Mouse (Mus musculus) neural tube, embryonic 14.5 days (tissue): ENCODE measurements around the gene Ptprn. TPM values are rescaled to one million over a fixed set of nuclear protein-coding genes. Genes with fewer than 3 reads are reported as not detected.
A peak's percentile ranks its signal among the peaks of the same experiment; 100 is the strongest.

Experiments
- ATAC-seq: fragments of 200-750 bp; cut with Nextera tagmentation; 2 replicates; pipeline ENCODE4 v1.8.0; 2017; ENCODE audit warnings: low read depth, mild to moderate bottlenecking, moderate TSS enrichment, moderate library complexity
- H3K27ac ChIP-seq: fragments of 300-500 bp; sonication (generic); 2 replicates; pipeline ENCODE4 v1.5.1; 2014; ENCODE audit warnings: low read depth, mild to moderate bottlenecking, control low read depth, low read length, moderate library complexity, mixed read lengths
- H3K27me3 ChIP-seq: fragments of 300-500 bp; sonication (generic); 2 replicates; pipeline ENCODE4 v1.6.1; 2014; ENCODE audit warnings: low read length; ENCODE audit not compliant: control insufficient read depth, insufficient read depth
- H3K36me3 ChIP-seq: fragments of 300-500 bp; sonication (generic); 2 replicates; pipeline ENCODE4 v1.6.1; 2014; ENCODE audit warnings: low read length, mixed read lengths; ENCODE audit not compliant: control insufficient read depth, insufficient read depth
- H3K4me1 ChIP-seq: fragments of 300-500 bp; sonication (generic); 2 replicates; pipeline ENCODE4 v1.6.1; 2014; ENCODE audit warnings: low read length; ENCODE audit not compliant: control insufficient read depth, insufficient read depth
- H3K4me2 ChIP-seq: fragments of 300-500 bp; sonication (generic); 2 replicates; pipeline ENCODE4 v1.6.1; 2014; ENCODE audit warnings: mild to moderate bottlenecking, low read depth, low read length, control low read depth
- H3K4me3 ChIP-seq: fragments of 300-500 bp; sonication (generic); 2 replicates; pipeline ENCODE4 v1.5.1; 2014; ENCODE audit warnings: low read depth, low read length, control low read depth, mixed read lengths
- H3K9ac ChIP-seq: fragments of 300-500 bp; sonication (generic); replicated peaks from 2 replicates; pipeline ENCODE4 v1.6.1; 2014; ENCODE audit warnings: low read depth, mild to moderate bottlenecking, control low read depth, low read length, mixed read lengths
- H3K9me3 ChIP-seq: fragments of 300-500 bp; sonication (generic); 2 replicates; pipeline ENCODE4 v1.6.1; 2016; ENCODE audit warnings: low read length; ENCODE audit not compliant: control insufficient read depth
- WGBS: fragments of 180-500 bp; shearing (Covaris S2); extraction: QIAGEN DNeasy Blood & Tissue Kit; methylation state at CpG from one replicate; pipeline ENCODE4 v1.1.7; 2014; 5-methylcytosine and 5-hydroxymethylcytosine counted together
- polyA plus RNA-seq: library from polyadenylated mRNA; unstranded; fragments of >200 nt; fragmentation: Nextera tagmentation; extraction: Ambion mirVana; gene quantifications from 2 replicates; pipeline ENCODE4 v1.2.1, GENCODE M21; 2014

Gene Ptprn
- polyA plus RNA-seq, 1 experiment from 2014 or later = 25.4 TPM

- Histone ChIP-seq H3K4me1 (no peaks in the 10 kb centered on the region; the same call in 1 of the 2 replicates), H3K4me3 (no peak overlapping the region), H3K36me3 (no peaks in the 10 kb centered on the region), H3K27ac (no peak overlapping the region), H3K4me2 (no peak overlapping the region), H3K27me3 (no peaks in the 10 kb centered on the region), H3K9ac (no peak overlapping the region), H3K9me3 (no peaks in the 10 kb centered on the region)
- WGBS = 74% methylated on average over 10 of the region's 10 CpGs
- ATAC-seq = no peak
These were observed 8.7 kb downstream of the Ptprn start for GRCm38 (mm10) chr1:75255516-75256046.

GRCm38 (mm10) chr1:75254625-75255013, 9.7 kb downstream of the Ptprn start:
- H3K27ac ChIP-seq = no peak overlapping the region
- no peak overlapping the region for H3K4me3 ChIP-seq
- no peaks in the 10 kb centered on the region for H3K9me3 ChIP-seq
- 53% methylated on average over 8 of the region's 8 CpGs for WGBS
- no peaks in the 10 kb centered on the region for H3K36me3 ChIP-seq
- no peaks in the 10 kb centered on the region for H3K27me3 ChIP-seq
- H3K4me2 ChIP-seq = no peak overlapping the region
- no peaks in the 10 kb centered on the region; the same call in 1 of the 2 replicates for H3K4me1 ChIP-seq
- no peak overlapping the region for H3K9ac ChIP-seq
- ATAC-seq = no peak

GRCm38 (mm10) chr1:75253849-75254624, 10.3 kb downstream of the Ptprn start:
- no peak overlapping the region for H3K9ac ChIP-seq
- no peaks in the 10 kb centered on the region for H3K27me3 ChIP-seq
- H3K4me3 ChIP-seq = no peak overlapping the region
- no peaks in the 10 kb centered on the region for H3K9me3 ChIP-seq
- H3K4me1 ChIP-seq = no peaks in the 10 kb centered on the region; the same call in 1 of the 2 replicates
- no peak for ATAC-seq
- no peak overlapping the region for H3K4me2 ChIP-seq
- 65% methylated on average over 16 of the region's 16 CpGs for WGBS
- no peaks in the 10 kb centered on the region for H3K36me3 ChIP-seq
- no peak overlapping the region for H3K27ac ChIP-seq

GRCm38 (mm10) chr1:75253029-75253428, 11.3 kb downstream of the Ptprn start:
- Histone ChIP-seq H3K4me2 (no peak overlapping the region), H3K27ac (no peak overlapping the region), H3K4me1 (no peaks in the 10 kb centered on the region; the same call in 1 of the 2 replicates), H3K9me3 (no peaks in the 10 kb centered on the region), H3K36me3 (no peaks in the 10 kb centered on the region), H3K27me3 (no peaks in the 10 kb centered on the region), H3K9ac (no peak overlapping the region), H3K4me3 (no peak overlapping the region)
- 75% methylated on average over 16 of the region's 16 CpGs for WGBS
- ATAC-seq = no peak

GRCm38 (mm10) chr1:75252308-75252707, 12.0 kb downstream of the Ptprn start:
- Histone ChIP-seq H3K9ac (no peak overlapping the region), H3K4me3 (no peak overlapping the region), H3K4me1 (no peaks in the 10 kb centered on the region; the same call in 1 of the 2 replicates), H3K36me3 (no peaks in the 10 kb centered on the region), H3K9me3 (no peaks in the 10 kb centered on the region), H3K27ac (no peak overlapping the region), H3K27me3 (no peaks in the 10 kb centered on the region), H3K4me2 (no peak overlapping the region)
- no peak for ATAC-seq
- WGBS = 72% methylated on average over 13 of the region's 13 CpGs

GRCm38 (mm10) chr1:75251112-75251970, 13.0 kb downstream of the Ptprn start:
- H3K9ac ChIP-seq = no peak overlapping the region
- ATAC-seq = peak; percentile 43
- 0 out of 2 replicates have a peak overlapping the region, but pooled peaks have one; percentile 9 for H3K4me3 ChIP-seq
- WGBS = under 1% methylated on average over 21 of the region's 22 CpGs
- H3K27ac ChIP-seq = no peak overlapping the region
- peak overlapping the region; percentile 46 for H3K4me2 ChIP-seq
- H3K9me3 ChIP-seq = no peaks in the 10 kb centered on the region
- no peaks in the 10 kb centered on the region for H3K27me3 ChIP-seq
- H3K36me3 ChIP-seq = no peaks in the 10 kb centered on the region
- H3K4me1 ChIP-seq = no peaks in the 10 kb centered on the region; the same call in 1 of the 2 replicates

- Histone ChIP-seq H3K36me3 (no peaks in the 10 kb centered on the region; the same call in 1 of the 2 replicates), H3K9ac (no peak overlapping the region), H3K27ac (no peak overlapping the region), H3K27me3 (no peaks in the 10 kb centered on the region), H3K9me3 (no peaks in the 10 kb centered on the region), H3K4me2 (no peak overlapping the region), H3K4me1 (no peaks in the 10 kb centered on the region; the same call in 1 of the 2 replicates), H3K4me3 (no peak overlapping the region)
- WGBS = 69% methylated on average over 3 of the region's 3 CpGs
- no peak for ATAC-seq
These were observed 13.8 kb downstream of the Ptprn start for GRCm38 (mm10) chr1:75250498-75250897.

- Histone ChIP-seq H3K36me3 (peaks cover 6% of the 10 kb centered on the region; the same call in 1 of the 2 replicates), H3K4me2 (no peak overlapping the region), H3K9me3 (no peaks in the 10 kb centered on the region), H3K27me3 (no peaks in the 10 kb centered on the region), H3K9ac (no peak overlapping the region), H3K27ac (no peak overlapping the region), H3K4me3 (no peak overlapping the region), H3K4me1 (no peaks in the 10 kb centered on the region; the same call in 1 of the 2 replicates)
- WGBS = 59% methylated on average over 9 of the region's 9 CpGs
- ATAC-seq = no peak
These were observed 16.1 kb downstream of the Ptprn start for GRCm38 (mm10) chr1:75248041-75248772.
